In the genomic region with DNA sequence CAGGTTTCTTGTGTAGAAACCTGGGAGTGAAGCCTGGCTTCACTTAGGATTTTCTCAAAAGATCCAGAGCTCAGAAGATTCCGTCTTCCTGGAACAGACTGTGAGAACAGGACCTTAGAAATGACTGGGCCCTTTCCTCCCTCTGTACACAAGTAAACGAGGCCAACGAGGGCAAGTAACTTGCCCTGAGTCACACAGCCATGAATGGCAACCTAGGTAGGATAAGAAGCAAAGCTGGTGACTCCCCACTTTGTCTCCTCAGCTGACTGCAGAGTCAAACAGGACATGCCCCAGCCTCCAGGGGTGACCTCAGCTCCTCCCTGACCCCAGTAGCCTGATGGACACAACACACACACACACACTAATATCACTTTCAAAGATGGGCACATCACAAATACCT, we compare ENCODE assay signal across 25 mouse cellular contexts.
"Had no signal": no experiment of that assay in that cellular context is flagged by ENCODE, and none has a peak within 500 bp of the region (broad histone marks: within the 10 kb centered on the region; RNA-seq: fewer than 3 reads in every experiment).

No protein-coding gene starts in this region.

- DNase-seq: gastrocnemius, postnatal 14 days; gastrocnemius, postnatal 36 days; heart, adult 2 months; heart, postnatal 14 days; heart, postnatal 36 days; kidney, adult 11 months; kidney, adult 2 months; kidney, adult 9 months; kidney, postnatal 14 days; kidney, postnatal 36 days; layer of hippocampus, adult 9-11 months; layer of hippocampus, postnatal 36 days; liver; liver, embryonic 13.5 days had no signal

- H3K9me3 ChIP-seq: heart, embryonic 13.5 days; heart, embryonic 15.5 days; hindbrain, embryonic 13.5 days; hindbrain, embryonic 15.5 days; kidney, embryonic 15.5 days; limb, embryonic 10.5 days; limb, embryonic 12.5 days; liver, embryonic 13.5 days had no signal

- H3K9ac ChIP-seq: heart, embryonic 13.5 days; heart, embryonic 15.5 days; hindbrain, embryonic 13.5 days; hindbrain, embryonic 15.5 days; kidney, embryonic 15.5 days; limb, embryonic 12.5 days; liver, embryonic 13.5 days had no signal

- H3K27ac ChIP-seq: heart, adult 2 months; heart, embryonic 15.5 days; hindbrain, embryonic 13.5 days; hindbrain, embryonic 15.5 days; hindbrain, postnatal 0 days; kidney, embryonic 15.5 days; kidney, postnatal 0 days; limb, embryonic 10.5 days; limb, embryonic 12.5 days; liver, embryonic 13.5 days had no signal

- H3K4me3 ChIP-seq: heart, adult 2 months; heart, embryonic 13.5 days; heart, embryonic 15.5 days; hindbrain, embryonic 13.5 days; hindbrain, embryonic 15.5 days; kidney, embryonic 15.5 days; limb, embryonic 10.5 days; limb, embryonic 12.5 days; liver, embryonic 13.5 days had no signal

- ATAC-seq: hindbrain, postnatal 0 days; intestine, embryonic 16.5 days had no signal

- H3K36me3 ChIP-seq: heart, embryonic 13.5 days; heart, embryonic 15.5 days; hindbrain, embryonic 13.5 days; hindbrain, embryonic 15.5 days; kidney, embryonic 15.5 days; limb, embryonic 10.5 days; limb, embryonic 12.5 days; liver, embryonic 13.5 days had no signal

- H3K4me2 ChIP-seq: heart, embryonic 13.5 days; heart, embryonic 15.5 days; hindbrain, embryonic 13.5 days; hindbrain, embryonic 15.5 days; kidney, embryonic 15.5 days; limb, embryonic 12.5 days; liver, embryonic 11.5 days; liver, embryonic 13.5 days had no signal
